Mouse (Mus musculus): ENCODE results near the gene Olfr1383. TPM values are rescaled to one million over a fixed set of nuclear protein-coding genes. Genes with fewer than 3 reads are reported as not detected.

Olfr1383 gene
- not detected for polyA plus RNA-seq (2017; shearing (Covaris generic))

DNA sequence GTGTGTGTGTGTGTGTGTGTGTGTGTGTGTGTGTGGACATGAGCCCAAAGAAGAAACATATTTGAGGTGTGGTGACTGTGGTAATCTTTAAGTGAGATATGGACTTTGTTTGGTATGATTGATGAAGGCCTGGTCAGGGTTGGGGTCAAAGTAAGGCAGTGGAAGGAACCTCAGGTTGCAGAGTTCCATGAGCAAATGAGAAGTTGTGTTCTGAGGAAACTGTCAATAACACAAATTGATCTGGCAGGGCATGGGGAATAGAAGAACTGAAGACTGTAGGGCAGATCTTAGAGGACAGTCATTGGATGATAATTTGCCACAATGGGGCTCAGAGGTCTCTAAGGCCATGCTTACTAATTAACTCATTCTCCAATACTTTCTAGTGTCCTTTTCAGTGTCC lies at the start of gene Olfr1383:
TSS of gene Olfr1383 (plus strand) at position 301 of the 400 bp plus-strand sequence.

DNA sequence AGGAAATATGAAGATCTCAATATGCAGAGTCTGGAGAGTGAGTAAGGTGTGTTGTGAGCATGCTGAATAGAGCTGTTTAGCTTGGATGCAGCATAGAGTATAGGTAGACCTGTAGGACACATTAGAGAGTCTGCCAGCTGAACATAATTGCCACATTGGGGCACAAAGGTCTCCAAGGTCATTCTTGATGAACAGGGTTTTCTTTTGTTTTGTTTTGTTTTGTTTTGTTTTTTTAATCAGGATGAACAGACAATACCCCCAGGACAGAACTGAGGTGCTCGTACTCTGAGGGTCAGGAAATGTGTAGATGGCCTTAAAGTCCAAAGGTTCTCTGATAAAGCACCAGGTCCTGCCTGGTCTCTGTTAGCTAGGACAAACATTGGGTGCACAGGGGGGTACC lies 30.7 kb upstream of the Olfr1383 start, which contains the start of gene Olfr1385:
TSS of gene Olfr1385 (plus strand) at position 301 of the 400 bp plus-strand sequence.

DNA sequence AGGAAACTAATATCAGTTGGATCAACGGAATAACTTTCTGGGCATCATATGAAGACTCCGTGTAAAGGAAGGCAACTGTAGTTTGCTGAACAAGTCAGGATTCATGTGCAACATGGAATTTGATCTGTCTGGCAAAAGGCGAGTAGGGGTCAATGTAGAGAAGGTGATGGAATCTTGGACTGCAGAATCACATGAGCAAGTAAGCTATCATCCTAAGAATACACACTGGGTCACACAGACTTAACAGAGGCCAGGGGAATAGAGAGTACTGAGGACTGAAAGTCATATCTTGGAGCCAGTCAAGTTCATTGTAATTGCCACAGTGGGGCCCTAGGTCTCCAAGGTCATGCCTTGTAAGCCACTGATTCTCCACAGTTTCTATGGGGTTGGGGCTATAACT lies 8.5 kb downstream of the Olfr1383 start, which contains the start of gene Olfr1382:
TSS of gene Olfr1382 (plus strand) at position 301 of the 400 bp plus-strand sequence.

DNA sequence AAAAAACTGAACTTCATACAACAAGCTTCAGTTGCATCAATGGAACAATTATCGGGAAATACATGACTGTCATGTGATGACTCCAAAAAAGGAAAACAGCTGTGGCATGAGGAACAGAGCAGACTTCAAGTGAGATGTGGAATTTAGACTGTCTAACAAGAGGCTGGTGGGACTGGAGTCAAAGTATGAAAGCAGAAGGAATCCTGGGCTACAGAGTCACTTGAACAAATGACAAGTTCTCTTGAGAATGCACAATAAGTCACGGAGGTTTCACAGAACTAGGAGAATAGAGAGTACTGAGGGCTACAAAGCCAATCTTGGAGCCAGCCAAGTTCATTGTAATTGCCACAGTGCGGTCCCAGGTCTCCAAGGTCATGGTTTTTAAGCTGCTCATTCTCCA lies 23.7 kb downstream of the Olfr1383 start, which contains the start of gene Olfr1381:
TSS of gene Olfr1381 (plus strand) at position 301 of the 400 bp plus-strand sequence.

DNA sequence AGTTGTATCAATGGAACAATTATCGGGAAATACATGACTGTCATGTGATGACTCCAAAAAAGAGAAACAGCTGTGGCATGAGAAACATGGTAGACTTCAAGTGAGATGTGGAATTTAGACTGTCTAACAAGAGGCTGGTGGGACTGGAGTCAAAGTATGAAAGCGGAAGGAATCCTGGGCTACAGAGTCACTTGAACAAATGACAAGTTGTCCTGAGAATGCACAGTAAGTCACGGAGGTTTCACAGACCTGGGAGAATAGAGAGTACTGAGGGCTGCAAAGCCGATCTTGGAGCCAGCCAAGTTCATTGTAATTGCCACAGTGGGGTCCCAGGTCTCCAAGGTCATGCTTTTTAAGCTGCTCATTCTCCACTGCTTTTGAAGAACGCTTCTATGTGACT lies 37.1 kb downstream of the Olfr1383 start, which contains the start of gene Olfr1380:
TSS of gene Olfr1380 (plus strand) at position 301 of the 400 bp plus-strand sequence.

Other genes with a start within 250 kb of the Olfr1383 start
- not detected for gene Olfr1393, start 241.3 kb upstream of the Olfr1383 start, polyA plus RNA-seq (2017; shearing (Covaris generic))
- gene Olfr1392, start 234.4 kb upstream of the Olfr1383 start, polyA plus RNA-seq (2017; shearing (Covaris generic)), result under 1 TPM in 1 of 2 experiments, not detected in 1; 0.71 TPM
- gene Olfr10, start 214.9 kb upstream of the Olfr1383 start, polyA plus RNA-seq (2017; shearing (Covaris generic)), result not detected
- gene Olfr1391, start 196.9 kb upstream of the Olfr1383 start, polyA plus RNA-seq (2017; shearing (Covaris generic)), result not detected
- under 1 TPM in 1 of 2 experiments, not detected in 1; 0.61 TPM for gene Olfr1390, start 184.5 kb upstream of the Olfr1383 start, polyA plus RNA-seq (2017; shearing (Covaris generic))
- 1 to 10 TPM in 1 of 2 experiments, not detected in 1; 1.2 TPM for gene Olfr1389, start 96.6 kb upstream of the Olfr1383 start, polyA plus RNA-seq (2017; shearing (Covaris generic))
- under 1 TPM in 1 of 2 experiments, not detected in 1; 0.31 TPM for gene Olfr1388, start 83.0 kb upstream of the Olfr1383 start, polyA plus RNA-seq (2017; shearing (Covaris generic))
- gene Olfr1387, start 64.3 kb upstream of the Olfr1383 start, polyA plus RNA-seq (2017; shearing (Covaris generic)), result under 1 TPM in 1 of 2 experiments, not detected in 1; 0.28 TPM
- gene Olfr1386, start 54.6 kb upstream of the Olfr1383 start, polyA plus RNA-seq (2017; shearing (Covaris generic)), result under 1 TPM in 1 of 2 experiments, not detected in 1; 0.46 TPM
- gene Olfr1385, start 30.6 kb upstream of the Olfr1383 start, polyA plus RNA-seq (2017; shearing (Covaris generic)), result under 1 TPM; 0.12 to 0.84 TPM
- gene Olfr1384, start 12.9 kb upstream of the Olfr1383 start, polyA plus RNA-seq (2017; shearing (Covaris generic)), result under 1 TPM in 1 of 2 experiments, not detected in 1; 0.27 TPM
- gene Olfr1382, start 8.6 kb downstream of the Olfr1383 start, polyA plus RNA-seq (2017; shearing (Covaris generic)), result under 1 TPM in 1 of 2 experiments, not detected in 1; 0.09 TPM
- under 1 TPM in 1 of 2 experiments, not detected in 1; 0.22 TPM for gene Olfr1381, start 23.8 kb downstream of the Olfr1383 start, polyA plus RNA-seq (2017; shearing (Covaris generic))
- gene Olfr1380, start 37.2 kb downstream of the Olfr1383 start, polyA plus RNA-seq (2017; shearing (Covaris generic)), result under 1 TPM in 1 of 2 experiments, not detected in 1; 0.18 TPM
- under 1 TPM in 1 of 2 experiments, not detected in 1; 0.20 TPM for gene Flt4, start 89.6 kb downstream of the Olfr1383 start, polyA plus RNA-seq (2017; shearing (Covaris generic))
- not detected for gene Scgb3a1, start 144.0 kb downstream of the Olfr1383 start, polyA plus RNA-seq (2017; shearing (Covaris generic))
- 10 to 100 TPM; 63.4 to 75.4 TPM for gene Cnot6, start 193.1 kb downstream of the Olfr1383 start, polyA plus RNA-seq (2017; shearing (Covaris generic))